Mouse (Mus musculus) spleen, adult 18-20 months (tissue): ENCODE data around the gene Pten.
"Not testable (repeated sequence)": the region's sequence is repeated elsewhere in the genome, so short reads cannot be mapped to it uniquely, and the experiment has no call there.

Experiments
- DNase-seq, 2 experiments: peaks; one replicate each; pipeline ENCODE4 v3.0.0; 2022; ENCODE audit warnings: mixed read lengths in 2 of 2

Gene Pten

GRCm38 (mm10) chr19:32818759-32819158, 61.5 kb downstream of the Pten start:
- DNase-seq: no peak

GRCm38 (mm10) chr19:32822959-32823358, 65.7 kb downstream of the Pten start:
- not testable (repeated sequence) for DNase-seq

DNA sequence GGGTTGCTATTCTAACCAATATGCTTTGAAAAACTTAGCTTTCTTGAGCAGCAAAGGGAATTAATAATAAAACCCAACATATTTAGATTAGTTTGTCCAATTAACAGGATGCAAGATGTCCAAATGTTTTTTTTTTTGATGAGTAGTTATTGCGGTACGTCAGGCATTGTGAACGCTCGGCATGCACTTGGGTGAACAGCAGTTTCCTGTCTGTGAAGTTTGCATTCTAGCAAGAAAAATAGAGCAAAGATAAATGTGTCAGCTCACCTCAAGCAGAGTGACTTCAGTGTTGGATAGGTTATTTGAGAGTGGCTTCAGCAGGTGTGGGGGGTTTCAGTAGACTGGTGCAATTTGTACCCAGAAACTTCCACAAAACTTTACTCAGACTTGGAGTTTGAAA, 69.3 kb downstream of the Pten start:
- no peak for DNase-seq

DNA sequence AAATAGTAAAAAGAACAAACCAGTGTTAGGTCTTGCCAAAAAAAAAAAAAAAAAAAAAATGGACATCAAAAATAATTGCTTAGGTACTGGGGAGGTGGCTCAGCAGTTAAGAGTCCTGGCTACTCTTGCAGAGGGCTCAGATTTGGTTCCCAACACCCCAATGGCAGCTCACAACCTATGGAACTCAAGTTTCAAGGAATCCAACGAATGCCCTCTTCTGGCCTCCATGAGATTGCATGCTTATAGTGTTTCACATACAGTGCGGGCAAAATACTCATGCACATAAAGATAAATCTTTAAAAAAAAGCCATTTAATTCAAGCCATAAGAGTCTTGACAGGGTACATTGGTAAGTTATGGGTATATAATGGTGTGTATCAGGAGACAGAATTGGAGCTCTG, 72.6 kb downstream of the Pten start:
- no peak for DNase-seq

DNA sequence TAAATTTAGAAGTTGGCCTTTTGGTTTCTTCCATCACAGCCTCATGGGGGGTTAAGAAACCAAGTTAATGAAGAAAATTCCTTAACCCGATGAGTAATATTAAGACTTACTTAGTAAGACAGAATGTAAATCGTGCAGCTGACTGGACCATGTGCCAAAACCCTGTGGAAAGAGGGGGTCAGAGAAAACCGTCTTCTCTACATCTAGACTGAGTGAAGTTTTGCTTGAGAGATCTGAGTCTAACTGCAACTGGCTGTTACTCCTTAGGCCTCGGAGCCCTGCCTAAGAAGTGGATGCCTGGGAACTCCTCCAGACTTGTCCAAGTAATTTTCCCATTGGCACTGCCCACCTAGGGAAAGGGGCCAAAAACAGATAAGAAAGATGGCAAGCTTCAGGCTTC, 74.0 kb downstream of the Pten start:
- no peak for DNase-seq

DNA sequence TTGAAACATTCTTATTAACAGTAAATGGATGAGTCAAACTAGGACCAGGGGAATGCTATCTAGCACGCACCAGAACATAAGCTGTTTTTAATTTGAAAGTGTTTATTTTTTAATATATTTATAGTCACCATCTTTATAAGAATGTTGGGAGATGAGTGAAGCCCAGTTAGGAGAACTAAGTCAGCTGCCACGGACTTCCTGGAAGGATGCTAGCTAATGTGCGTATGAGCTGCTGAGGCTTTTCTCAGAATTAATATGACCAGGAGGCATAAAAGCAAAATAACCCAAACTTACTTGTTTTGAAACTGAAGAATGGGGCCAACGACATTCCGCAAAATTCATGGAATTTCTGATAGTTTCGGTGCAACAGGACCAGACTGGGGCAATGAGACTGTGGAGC, 83.2 kb downstream of the Pten start:
- DNase-seq: no peak

GRCm38 (mm10) chr19:32844486-32844885, 87.2 kb downstream of the Pten start:
- no peak for DNase-seq

- no peak for DNase-seq
Measured at GRCm38 (mm10) chr19:32848041-32848440, 90.7 kb downstream of the Pten start.

GRCm38 (mm10) chr19:32852306-32852705, 95.0 kb downstream of the Pten start:
- DNase-seq: no peak

GRCm38 (mm10) chr19:32861675-32862575, 104.6 kb downstream of the Pten start:
- DNase-seq: no peak

- DNase-seq: no peak
Measured at GRCm38 (mm10) chr19:32866765-32867164, 109.5 kb downstream of the Pten start.

GRCm38 (mm10) chr19:32867181-32867897, 110.0 kb downstream of the Pten start:
- no peak for DNase-seq

- no peak for DNase-seq
Measured at GRCm38 (mm10) chr19:32868560-32868959, 111.3 kb downstream of the Pten start.

DNA sequence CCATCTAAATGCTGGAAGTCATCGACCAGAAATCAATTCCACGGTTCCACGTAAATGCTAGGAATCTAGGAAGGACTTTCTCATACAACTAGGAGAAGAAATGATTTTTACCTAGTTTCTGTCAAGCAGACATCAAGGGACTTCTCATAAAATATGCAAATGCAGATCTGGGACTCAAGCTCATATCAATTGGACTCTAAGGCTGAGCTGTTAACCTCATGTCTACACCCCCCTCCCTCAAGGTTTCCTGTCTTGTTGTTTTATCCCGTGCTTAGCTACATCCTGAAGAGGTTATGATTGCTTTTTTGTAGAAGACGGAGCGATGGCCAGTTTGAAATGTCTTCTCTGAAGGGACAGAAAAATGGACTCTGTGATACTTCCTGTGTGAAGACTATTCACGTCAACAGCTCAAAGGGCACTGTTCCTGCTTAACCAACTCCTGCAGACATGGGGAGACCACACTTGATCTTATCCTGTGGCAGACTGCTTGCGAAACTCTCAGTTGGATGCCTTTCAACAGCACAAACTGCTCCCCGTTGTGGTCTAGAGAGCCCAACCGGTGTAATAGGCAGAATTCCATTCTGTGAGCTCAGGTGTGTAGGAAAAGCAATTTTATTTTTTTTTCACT, 111.9 kb downstream of the Pten start:
- DNase-seq: peak in 1 of 2 experiments; percentile 13

DNA sequence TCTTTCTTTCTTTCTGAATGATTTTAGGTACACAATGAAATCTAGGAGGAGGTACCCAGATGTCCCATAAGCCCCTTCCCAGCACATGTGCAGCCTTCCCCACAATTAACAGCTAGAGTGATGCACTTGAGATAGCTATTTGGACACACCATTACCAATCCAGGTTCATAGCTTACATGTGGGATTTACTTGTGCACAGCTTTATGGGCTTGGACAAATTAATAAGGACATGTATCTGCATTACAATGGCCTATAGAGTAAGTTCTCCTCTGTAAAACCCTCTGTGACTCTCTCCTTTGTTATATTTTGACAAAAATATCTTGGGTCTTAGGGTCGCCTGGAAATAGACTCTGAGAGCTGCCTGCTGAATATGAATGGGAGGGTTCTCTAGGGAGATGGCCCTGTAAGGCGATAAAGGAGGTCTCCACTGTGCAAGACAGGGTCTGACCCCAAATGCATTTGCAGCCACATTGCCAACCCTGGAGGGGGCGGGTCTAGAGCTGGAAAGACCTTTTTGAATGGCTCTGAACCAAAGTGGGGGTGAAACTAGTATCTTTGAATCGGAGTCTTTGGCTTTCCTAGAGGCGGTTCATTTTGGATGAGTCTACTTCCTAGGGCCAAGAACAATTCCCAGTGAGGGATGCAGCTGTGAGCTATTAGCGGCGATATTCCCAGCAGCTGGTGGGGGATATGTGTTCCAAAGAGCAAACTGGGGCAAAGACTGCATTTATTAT, 116.8 kb downstream of the Pten start:
- no peak for DNase-seq
